Mouse (Mus musculus): ENCODE results near the gene Il3. TPM values are rescaled to one million over a fixed set of nuclear protein-coding genes. Genes with fewer than 3 reads are reported as not detected.

The Il3 gene
- polyA plus RNA-seq, 1 experiment: not detected

GRCm38 (mm10) chr11:54263405-54264031 lies 3.6 kb downstream of the Il3 start:
- Histone ChIP-seq H3K27ac (ENCODE audit: control insufficient read depth, insufficient read depth, low read length) (no peak overlapping the region), H3K4me1 (replicated peaks; ENCODE audit: control insufficient read depth, insufficient read depth, low read length) (no peaks in the 10 kb centered on the region), H3K36me3 (ENCODE audit: control insufficient read depth, insufficient read depth, low read length) (no peaks in the 10 kb centered on the region), H3K4me3 (ENCODE audit: control insufficient read depth, insufficient read depth, low read length) (no peak overlapping the region), H3K27me3 (ENCODE audit: control insufficient read depth, insufficient read depth, low read length) (no peaks in the 10 kb centered on the region)
- DNase-seq: no peak
- 18% methylated on average over 1 of the region's 1 CpGs for WGBS
- no peak for TF ChIP-seq CTCF (IDR thresholded peaks at IDR 0.05; ENCODE audit: borderline replicate concordance, control insufficient read depth, extremely low read depth, insufficient read depth, low read length, poor library complexity)
- no peak for TF ChIP-seq POLR2A (IDR thresholded peaks at IDR 0.05; ENCODE audit: control insufficient read depth, extremely low read depth, insufficient read depth, low read length, poor library complexity)

- no peak overlapping the region for H3K27ac ChIP-seq (ENCODE audit: control insufficient read depth, insufficient read depth, low read length)
- 82% methylated on average over 3 of the region's 3 CpGs for WGBS
- no peaks in the 10 kb centered on the region for H3K36me3 ChIP-seq (ENCODE audit: control insufficient read depth, insufficient read depth, low read length)
- no peaks in the 10 kb centered on the region for H3K4me1 ChIP-seq (replicated peaks; ENCODE audit: control insufficient read depth, insufficient read depth, low read length)
- H3K27me3 ChIP-seq (ENCODE audit: control insufficient read depth, insufficient read depth, low read length): no peaks in the 10 kb centered on the region
- DNase-seq: peak; percentile 69
- TF ChIP-seq POLR2A (IDR thresholded peaks at IDR 0.05; ENCODE audit: control insufficient read depth, extremely low read depth, insufficient read depth, low read length, poor library complexity): no peak
- TF ChIP-seq CTCF (IDR thresholded peaks at IDR 0.05; ENCODE audit: borderline replicate concordance, control insufficient read depth, extremely low read depth, insufficient read depth, low read length, poor library complexity): no peak
- no peak overlapping the region for H3K4me3 ChIP-seq (ENCODE audit: control insufficient read depth, insufficient read depth, low read length)
Observed at GRCm38 (mm10) chr11:54256624-54257376, 10.3 kb downstream of the Il3 start.

GRCm38 (mm10) chr11:54254114-54254513 lies 13.0 kb downstream of the Il3 start:
- no peak overlapping the region for H3K4me3 ChIP-seq (ENCODE audit: control insufficient read depth, insufficient read depth, low read length)
- no peaks in the 10 kb centered on the region for H3K36me3 ChIP-seq (ENCODE audit: control insufficient read depth, insufficient read depth, low read length)
- TF ChIP-seq CTCF (IDR thresholded peaks at IDR 0.05; ENCODE audit: borderline replicate concordance, control insufficient read depth, extremely low read depth, insufficient read depth, low read length, poor library complexity) (no peak), POLR2A (IDR thresholded peaks at IDR 0.05; ENCODE audit: control insufficient read depth, extremely low read depth, insufficient read depth, low read length, poor library complexity) (no peak)
- 27% methylated on average over 4 of the region's 4 CpGs for WGBS
- H3K27me3 ChIP-seq (ENCODE audit: control insufficient read depth, insufficient read depth, low read length): no peaks in the 10 kb centered on the region
- peak; percentile 24 for DNase-seq
- no peak overlapping the region for H3K27ac ChIP-seq (ENCODE audit: control insufficient read depth, insufficient read depth, low read length)
- H3K4me1 ChIP-seq (replicated peaks; ENCODE audit: control insufficient read depth, insufficient read depth, low read length): peaks cover 3% of the 10 kb centered on the region

- H3K27ac ChIP-seq (ENCODE audit: control insufficient read depth, insufficient read depth, low read length): no peak overlapping the region
- H3K4me1 ChIP-seq (replicated peaks; ENCODE audit: control insufficient read depth, insufficient read depth, low read length): peaks cover 5% of the 10 kb centered on the region
- WGBS: 94% methylated on average over 11 of the region's 11 CpGs
- H3K36me3 ChIP-seq (ENCODE audit: control insufficient read depth, insufficient read depth, low read length): no peaks in the 10 kb centered on the region
- no peak overlapping the region for H3K4me3 ChIP-seq (ENCODE audit: control insufficient read depth, insufficient read depth, low read length)
- H3K27me3 ChIP-seq (ENCODE audit: control insufficient read depth, insufficient read depth, low read length): no peaks in the 10 kb centered on the region
- no peak for DNase-seq
- TF ChIP-seq CTCF (IDR thresholded peaks at IDR 0.05; ENCODE audit: borderline replicate concordance, control insufficient read depth, extremely low read depth, insufficient read depth, low read length, poor library complexity) (no peak), POLR2A (IDR thresholded peaks at IDR 0.05; ENCODE audit: control insufficient read depth, extremely low read depth, insufficient read depth, low read length, poor library complexity) (no peak)
Observed at GRCm38 (mm10) chr11:54250575-54250974, 16.5 kb downstream of the Il3 start.

- 93% methylated on average over 3 of the region's 3 CpGs for WGBS
- no peak for DNase-seq
- no peaks in the 10 kb centered on the region for H3K36me3 ChIP-seq (ENCODE audit: control insufficient read depth, insufficient read depth, low read length)
- TF ChIP-seq CTCF (IDR thresholded peaks at IDR 0.05; ENCODE audit: borderline replicate concordance, control insufficient read depth, extremely low read depth, insufficient read depth, low read length, poor library complexity) (no peak), POLR2A (IDR thresholded peaks at IDR 0.05; ENCODE audit: control insufficient read depth, extremely low read depth, insufficient read depth, low read length, poor library complexity) (no peak)
- no peak overlapping the region for H3K27ac ChIP-seq (ENCODE audit: control insufficient read depth, insufficient read depth, low read length)
- no peaks in the 10 kb centered on the region for H3K27me3 ChIP-seq (ENCODE audit: control insufficient read depth, insufficient read depth, low read length)
- H3K4me1 ChIP-seq (replicated peaks; ENCODE audit: control insufficient read depth, insufficient read depth, low read length): peaks cover 5% of the 10 kb centered on the region
- no peak overlapping the region for H3K4me3 ChIP-seq (ENCODE audit: control insufficient read depth, insufficient read depth, low read length)
Observed at GRCm38 (mm10) chr11:54249748-54250147, 17.3 kb downstream of the Il3 start.

- H3K4me1 ChIP-seq (replicated peaks; ENCODE audit: control insufficient read depth, insufficient read depth, low read length): peaks cover 5% of the 10 kb centered on the region
- DNase-seq: no peak
- TF ChIP-seq POLR2A (IDR thresholded peaks at IDR 0.05; ENCODE audit: control insufficient read depth, extremely low read depth, insufficient read depth, low read length, poor library complexity): no peak
- no peak for TF ChIP-seq CTCF (IDR thresholded peaks at IDR 0.05; ENCODE audit: borderline replicate concordance, control insufficient read depth, extremely low read depth, insufficient read depth, low read length, poor library complexity)
- H3K27ac ChIP-seq (ENCODE audit: control insufficient read depth, insufficient read depth, low read length): no peak within 1 kb of the TSS
- 22% methylated on average over 11 of the region's 11 CpGs for WGBS
- H3K4me3 ChIP-seq (ENCODE audit: control insufficient read depth, insufficient read depth, low read length): no peak within 1 kb of the TSS
- no peaks in the 10 kb centered on the region for H3K36me3 ChIP-seq (ENCODE audit: control insufficient read depth, insufficient read depth, low read length)
- no peaks in the 10 kb centered on the region for H3K27me3 ChIP-seq (ENCODE audit: control insufficient read depth, insufficient read depth, low read length)
Observed at GRCm38 (mm10) chr11:54248940-54249717, 17.9 kb downstream of the Il3 start, which contains the start of gene Csf2. Csf2 (minus strand) TSS chr11:54249667.

All from thymus, adult 2 months (tissue).